ENCODE assay signal across 10 mouse cellular contexts in genomic region chr3:16816814-16817213, GRCm38 (mm10).
DNase-seq lines count a peak whose midpoint lies in the region; ATAC-seq lines count a peak whose summit lies in the region.
"Had no signal": no experiment of that assay in that cellular context is flagged by ENCODE, and none has a peak within 500 bp of the region (broad histone marks: within the 10 kb centered on the region; RNA-seq: fewer than 3 reads in every experiment).

No protein-coding gene starts in this region.

- no peaks in the 10 kb centered on the region for H3K27me3 ChIP-seq in midbrain, embryonic 15.5 days (replicated peaks)

- H3K27ac ChIP-seq in midbrain, embryonic 15.5 days, result no peak overlapping the region

- H3K9me3 ChIP-seq in midbrain, embryonic 15.5 days, result no peaks in the 10 kb centered on the region

- no peak overlapping the region for H3K4me2 ChIP-seq in midbrain, embryonic 15.5 days

- no peak overlapping the region for H3K9ac ChIP-seq in midbrain, embryonic 15.5 days

- peaks cover 8% of the 10 kb centered on the region; the same call in 1 of the 2 replicates for H3K4me1 ChIP-seq in midbrain, embryonic 15.5 days

- no peaks in the 10 kb centered on the region for H3K36me3 ChIP-seq in midbrain, embryonic 15.5 days (replicated peaks)

- DNase-seq in cerebellum, adult 8-10 months, result peak; percentile 6
- DNase-seq in cerebellum, adult 9-11 months, result no peak
- DNase-seq in layer of hippocampus, adult 18-20 months (ENCODE audit: low spot score in 2 of 2), result peak; percentile 2 to 63
- DNase-seq in layer of hippocampus, postnatal 36 days, result no peak
- DNase-seq in R1 (ENCODE audit: low read depth, low spot score), result peak; percentile 16
- DNase-seq in urinary bladder, postnatal 25 days (ENCODE audit: low spot score), result no peak
- no peak for DNase-seq in kidney, adult 9 months
- DNase-seq: heart, postnatal 14 days; lung, postnatal 10 days had no signal

- no peak overlapping the region for H3K4me3 ChIP-seq in midbrain, embryonic 15.5 days

- WGBS in midbrain, embryonic 15.5 days, result 7% methylated on average over 2 of the region's 2 CpGs

- ATAC-seq in midbrain, embryonic 15.5 days (replicated peaks), result peak; percentile 55

Comparison
In these comparisons a context has a peak if more than half of its experiments do, and no peak if none do; other contexts are left out.
1. DNase-seq: peak in cerebellum, adult 8-10 months (single experiment), layer of hippocampus, adult 18-20 months (2 of 2) and R1 (single experiment); none in cerebellum, adult 9-11 months (single experiment), layer of hippocampus, postnatal 36 days (0 of 2), urinary bladder, postnatal 25 days (single experiment) and kidney, adult 9 months (single experiment).